Comparison of ENCODE assay signal across 1 mouse cellular context in genomic region chr6:52238976-52239375, GRCm38 (mm10).
TF ChIP-seq lines count a peak whose summit lies in the region.

No protein-coding gene starts in this region.

TF ChIP-seq in C2C12, 6 proteins besides CTCF, POLR2A, EP300 and RAD21:
- no peak for TF ChIP-seq FOSL1 (IDR thresholded peaks at IDR 0.05; ENCODE audit: insufficient read depth, low read length, poor library complexity, severe bottlenecking)
- no peak for TF ChIP-seq USF1 (IDR thresholded peaks at IDR 0.05; ENCODE audit: low read depth)
- TF ChIP-seq CEBPB (IDR thresholded peaks at IDR 0.05; ENCODE audit: low read depth): no peak
- TF ChIP-seq MYOD1 (IDR thresholded peaks at IDR 0.05; ENCODE audit: control insufficient read depth, insufficient read length, low read depth): no peak
- TF ChIP-seq MAX (IDR thresholded peaks at IDR 0.05): no peak
